Mouse (Mus musculus) urinary bladder, postnatal 25 days (tissue): ENCODE data around the gene Ift52.
A peak's percentile ranks its signal among the peaks of the same experiment; 100 is the strongest.
"Not testable (repeated sequence)": the region's sequence is repeated elsewhere in the genome, so short reads cannot be mapped to it uniquely, and the experiment has no call there.

Source experiments
- DNase-seq: peaks from one replicate; pipeline ENCODE4 v3.0.0; 2022; ENCODE audit warnings: low spot score

Gene Ift52

GRCm38 (mm10) chr2:163031757-163032156 is 14.6 kb downstream of the Ift52 start:
- DNase-seq = no peak

- DNase-seq = no peak
Observed at GRCm38 (mm10) chr2:163032622-163033021, 15.5 kb downstream of the Ift52 start.

GRCm38 (mm10) chr2:163039940-163040339 is 22.8 kb downstream of the Ift52 start:
- DNase-seq = no peak

DNA sequence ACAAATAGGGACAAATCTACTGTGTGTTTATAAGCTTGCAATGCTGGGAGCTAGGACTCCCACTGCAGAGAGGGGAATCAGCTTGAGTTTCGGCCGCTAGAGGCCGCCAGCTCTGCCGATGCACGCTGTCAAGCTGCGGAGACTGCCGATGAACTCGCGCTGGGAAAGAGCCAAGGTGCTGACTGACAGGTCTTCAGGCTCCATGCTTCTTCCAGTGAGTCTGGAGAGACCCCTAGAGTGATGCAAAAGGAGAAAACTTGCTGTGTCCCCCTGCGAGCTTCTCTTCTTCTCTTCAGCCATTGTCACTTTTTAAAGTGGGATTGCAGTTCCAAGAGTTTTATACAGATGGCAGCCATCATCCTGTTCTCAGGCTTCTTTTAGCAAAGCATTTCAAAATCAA is 31.0 kb downstream of the Ift52 start:
- DNase-seq = peak; percentile 62

DNA sequence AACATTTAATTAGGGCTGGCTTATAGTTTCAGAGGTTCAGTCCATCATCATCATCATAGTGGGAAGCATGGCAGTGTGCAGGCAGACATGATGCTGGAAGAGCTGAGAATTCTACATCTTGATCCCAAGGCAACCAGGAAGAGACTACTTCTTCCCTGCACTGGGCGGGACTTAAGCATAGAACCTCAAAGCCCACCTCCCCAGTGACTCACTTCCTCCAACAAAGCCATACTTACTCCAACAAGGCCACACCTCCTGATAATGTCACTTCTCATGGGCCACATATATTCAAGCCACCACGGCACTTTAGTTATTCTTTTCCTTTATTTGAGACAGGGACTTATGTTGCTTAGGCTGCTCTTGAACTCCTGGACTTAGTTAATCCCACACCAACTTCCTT is 32.0 kb downstream of the Ift52 start:
- DNase-seq = no peak

GRCm38 (mm10) chr2:163051691-163052090 is 34.5 kb downstream of the Ift52 start:
- no peak for DNase-seq

DNA sequence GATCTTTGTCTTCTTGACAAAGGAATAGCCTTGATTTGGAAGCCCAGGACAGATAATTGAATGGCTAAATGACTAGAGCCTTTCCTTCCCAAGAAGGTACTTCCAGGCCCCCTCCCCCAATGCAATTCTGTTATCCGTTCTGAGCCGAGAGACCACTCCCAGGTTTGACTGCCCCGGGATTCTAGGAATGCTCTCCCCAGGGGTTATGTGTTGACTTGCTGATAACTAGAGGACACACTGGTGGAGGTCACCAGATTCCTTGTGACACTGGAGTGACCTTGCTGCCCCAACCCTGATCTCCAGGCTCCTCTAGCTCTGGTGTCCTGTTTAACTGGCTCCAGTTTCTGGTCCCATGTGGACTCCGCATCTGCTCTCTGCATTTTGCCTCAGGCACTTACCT is 34.9 kb downstream of the Ift52 start:
- no peak for DNase-seq

DNA sequence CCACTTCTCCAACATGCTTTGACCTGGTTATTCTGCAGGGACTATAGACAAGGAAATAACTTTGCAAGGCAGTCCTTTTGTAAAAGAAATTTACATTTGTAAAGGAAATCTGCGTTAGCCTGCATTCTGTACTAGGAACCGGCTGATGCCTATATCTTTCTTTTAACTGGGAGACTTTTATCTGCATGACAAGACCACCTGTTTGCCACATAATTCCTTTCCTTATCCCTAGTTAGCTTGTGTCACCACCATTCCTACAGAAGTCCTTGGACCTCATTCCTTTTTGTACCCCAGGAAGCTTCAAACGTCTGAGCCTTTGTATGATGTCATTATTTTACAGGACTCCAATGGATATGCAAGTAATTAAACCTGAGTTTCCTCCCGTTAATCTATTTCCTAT is 35.7 kb downstream of the Ift52 start:
- no peak for DNase-seq

- DNase-seq = peak; percentile 89
Observed at GRCm38 (mm10) chr2:163054335-163054840, 37.2 kb downstream of the Ift52 start, which contains the start of gene Mybl2. Mybl2 (plus strand) TSS chr2:163054687.

DNA sequence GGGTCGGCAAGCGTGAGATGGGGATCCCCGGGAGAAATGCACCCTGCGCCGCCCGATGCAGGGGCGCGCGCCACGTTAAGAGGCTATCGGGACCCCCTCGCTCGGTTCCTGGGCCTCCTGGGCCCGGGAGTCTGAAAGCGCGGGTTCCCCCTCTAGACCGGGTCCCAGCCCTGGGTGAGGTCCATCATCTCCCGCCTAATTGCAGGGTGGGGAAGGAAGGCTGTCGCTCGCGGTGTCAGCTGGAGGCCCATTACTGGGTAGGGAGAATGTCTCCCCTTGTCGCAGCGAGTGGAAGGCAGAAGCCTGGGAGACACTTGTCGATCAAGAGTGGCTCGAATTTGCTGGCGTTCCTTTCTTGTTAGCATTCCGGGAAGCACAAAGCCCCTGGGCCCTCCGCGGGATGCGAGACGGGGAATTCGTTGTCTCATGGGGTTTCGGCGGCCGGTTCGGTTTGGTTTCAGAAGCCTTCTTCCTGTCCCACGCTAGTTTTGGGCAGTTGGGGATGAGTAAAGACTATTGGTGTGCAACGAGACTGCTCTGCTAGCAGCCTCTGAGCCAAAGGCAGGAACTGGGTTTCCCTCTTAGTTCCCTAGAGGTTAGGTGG is 37.8 kb downstream of the Ift52 start:
- DNase-seq = no peak

DNA sequence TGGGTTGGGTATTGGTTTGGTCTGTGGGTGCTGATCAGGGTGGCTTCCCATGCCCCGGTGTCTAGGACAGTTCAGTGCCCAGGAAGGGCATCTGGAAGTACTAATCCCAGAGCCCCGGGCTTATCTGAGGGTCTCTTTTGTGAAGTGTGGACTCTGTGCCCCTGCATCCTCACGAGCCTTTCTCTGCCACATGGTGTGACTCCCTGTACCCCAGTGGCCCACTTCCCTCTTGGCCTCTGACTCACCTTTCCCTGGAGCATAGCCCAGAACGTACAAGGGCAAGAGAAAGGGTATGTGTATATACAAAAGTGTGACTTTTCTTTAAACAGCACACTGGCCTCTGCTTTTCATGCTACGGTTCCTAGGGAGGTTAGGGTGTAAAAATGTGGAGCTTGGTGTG is 38.6 kb downstream of the Ift52 start:
- DNase-seq = no peak

DNA sequence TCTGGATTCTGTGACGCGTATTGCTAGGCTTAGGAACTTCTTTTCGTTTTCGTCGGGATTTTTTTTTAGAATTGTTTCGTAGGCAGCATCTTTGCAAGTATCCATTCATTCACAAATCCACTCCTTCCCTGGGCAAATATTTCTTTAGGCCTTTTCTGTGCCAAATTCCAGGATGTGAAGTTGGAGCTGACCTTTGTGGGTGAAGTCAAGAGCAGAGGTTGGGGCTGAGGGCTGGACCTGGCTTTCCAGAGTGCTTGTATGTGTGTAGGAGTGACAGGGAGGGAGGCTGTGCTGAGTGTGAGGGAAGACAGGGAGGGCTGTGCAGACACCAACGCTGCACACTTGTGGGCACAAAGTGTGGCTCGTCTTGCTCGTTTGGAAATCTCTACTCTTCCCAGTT is 39.4 kb downstream of the Ift52 start:
- no peak for DNase-seq

DNA sequence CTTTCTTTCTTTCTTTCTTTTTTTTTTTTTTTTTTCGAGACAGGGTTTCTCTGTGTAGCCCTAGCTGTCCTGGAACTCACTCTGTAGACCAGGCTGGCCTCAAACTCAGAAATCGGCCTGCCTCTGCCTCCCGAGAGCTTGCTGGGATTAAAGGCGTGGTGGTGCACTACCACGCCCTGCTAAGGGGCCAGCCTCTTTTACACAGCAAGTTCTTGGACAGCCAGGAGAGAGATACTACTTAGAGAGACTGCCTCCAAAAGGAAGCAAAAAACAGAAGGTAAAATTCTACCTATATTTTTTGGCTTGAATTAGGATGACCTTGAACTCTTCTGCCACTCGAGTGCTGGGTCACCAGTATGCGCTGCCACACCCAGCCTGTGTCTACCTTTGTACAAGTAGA is 41.8 kb downstream of the Ift52 start:
- DNase-seq = not testable (repeated sequence)

DNA sequence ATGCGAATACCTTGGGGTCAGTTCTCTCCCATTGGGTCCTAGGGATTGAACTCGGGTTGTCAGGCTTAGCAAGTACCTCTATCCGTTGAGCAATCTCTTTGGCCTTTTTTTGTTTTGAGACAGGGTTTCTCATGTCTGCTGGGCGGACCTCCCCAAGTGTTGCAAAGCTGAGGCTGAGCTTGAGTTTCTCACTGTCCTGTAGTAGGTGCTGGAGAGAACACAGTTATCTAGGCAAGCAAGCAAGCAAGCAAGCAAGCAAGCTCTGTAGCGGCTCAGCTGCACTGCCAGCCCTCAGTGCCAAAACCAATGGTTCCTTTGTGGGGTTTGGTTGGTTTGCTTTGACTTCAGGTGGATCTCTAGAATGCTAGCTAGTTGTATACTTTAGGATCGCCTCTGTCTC is 43.5 kb downstream of the Ift52 start:
- DNase-seq = no peak

GRCm38 (mm10) chr2:163061203-163062118 is 44.3 kb downstream of the Ift52 start:
- DNase-seq = no peak

- DNase-seq = no peak
Observed at GRCm38 (mm10) chr2:163062119-163062508, 45.0 kb downstream of the Ift52 start.

DNA sequence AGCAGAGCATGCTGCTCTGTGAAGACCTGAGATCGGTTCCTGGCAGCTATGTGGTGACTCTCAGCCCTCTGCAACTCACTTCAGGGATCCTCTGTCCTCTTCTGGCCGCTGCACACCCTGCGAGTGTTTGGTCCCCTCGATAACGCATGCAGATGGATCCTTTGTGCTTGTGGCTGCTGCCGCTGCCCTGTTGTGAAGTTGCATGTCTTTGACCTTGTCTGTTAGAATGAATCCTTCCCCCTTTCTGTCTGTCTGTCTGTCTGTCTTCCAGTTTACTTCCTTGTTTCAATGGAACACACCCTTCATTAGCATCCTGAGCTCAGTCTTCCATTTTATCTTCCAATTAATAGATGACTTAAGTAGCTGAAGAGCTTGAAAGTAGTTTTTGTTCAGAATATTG is 49.2 kb downstream of the Ift52 start:
- no peak for DNase-seq

GRCm38 (mm10) chr2:163067233-163067632 is 50.1 kb downstream of the Ift52 start:
- no peak for DNase-seq

- DNase-seq = no peak
Observed at GRCm38 (mm10) chr2:163070213-163070612, 53.1 kb downstream of the Ift52 start.

GRCm38 (mm10) chr2:163071590-163071989 is 54.4 kb downstream of the Ift52 start:
- no peak for DNase-seq

GRCm38 (mm10) chr2:163073023-163073757 is 56.0 kb downstream of the Ift52 start:
- no peak for DNase-seq

DNA sequence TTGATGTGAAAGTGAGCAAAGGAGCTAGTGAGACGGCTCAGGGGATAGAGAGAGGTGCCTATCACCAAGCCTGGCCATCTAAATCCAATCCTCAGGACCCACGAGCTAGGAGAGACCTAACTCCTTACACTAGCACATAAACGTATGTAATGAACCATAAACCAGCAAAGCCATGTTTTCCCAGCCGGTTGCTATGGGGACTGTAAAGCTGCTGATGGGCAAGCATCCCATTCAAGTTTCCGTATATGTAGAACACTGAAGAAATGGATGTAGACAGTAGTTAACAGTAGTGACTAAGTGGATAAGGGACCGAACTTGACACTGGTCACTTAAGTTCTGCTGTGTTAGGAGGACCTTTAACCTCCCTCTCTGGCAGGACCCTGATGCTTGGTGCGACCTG is 56.9 kb downstream of the Ift52 start:
- no peak for DNase-seq

DNA sequence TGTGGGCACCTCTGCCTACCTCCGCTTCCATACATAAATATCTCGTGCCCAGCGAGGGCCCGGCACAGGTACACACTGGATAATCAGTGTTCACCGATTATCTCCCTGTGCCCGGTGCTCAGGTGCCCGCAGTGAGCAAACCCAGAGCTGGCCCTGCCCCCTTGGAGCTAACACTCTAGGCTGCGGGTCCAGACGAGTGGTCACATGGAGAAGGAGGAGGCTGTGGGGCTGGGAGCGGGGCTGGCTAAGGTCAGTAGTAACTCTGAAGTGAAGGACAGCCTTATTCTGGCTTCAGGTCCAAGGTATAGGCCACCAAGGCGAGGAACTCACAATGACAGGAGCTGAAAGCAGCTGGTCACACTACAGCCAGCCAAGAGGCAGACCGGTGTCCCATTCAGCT is 57.7 kb downstream of the Ift52 start:
- no peak for DNase-seq
